Mouse (Mus musculus) ovary, postnatal 10 days (tissue): Measurements from ENCODE around the gene Doc2g.

ENCODE experiments used
- DNase-seq: peaks from one replicate; pipeline ENCODE4 v3.0.0; 2022; ENCODE audit warnings: low spot score

Gene Doc2g

GRCm38 (mm10) chr19:3991562-3991961, 11.6 kb upstream of the Doc2g start:
- DNase-seq, result no peak

GRCm38 (mm10) chr19:3991966-3992365, 11.1 kb upstream of the Doc2g start:
- DNase-seq, result no peak

GRCm38 (mm10) chr19:3992416-3992815, 10.7 kb upstream of the Doc2g start, which contains the start of gene Tbx10:
Gene Tbx10 (plus strand): TSS chr19:3992752.
- no peak for DNase-seq

- DNase-seq, result no peak
Measured at GRCm38 (mm10) chr19:3994932-3995331, 8.2 kb upstream of the Doc2g start.

GRCm38 (mm10) chr19:3995505-3995904, 7.6 kb upstream of the Doc2g start:
- DNase-seq, result no peak

GRCm38 (mm10) chr19:3996106-3996505, 7.0 kb upstream of the Doc2g start:
- DNase-seq, result no peak

GRCm38 (mm10) chr19:3996747-3997146, 6.4 kb upstream of the Doc2g start:
- DNase-seq, result no peak

GRCm38 (mm10) chr19:3997231-3997630, 5.9 kb upstream of the Doc2g start:
- no peak for DNase-seq

GRCm38 (mm10) chr19:3998335-3998734, 4.8 kb upstream of the Doc2g start:
- no peak for DNase-seq

- DNase-seq, result no peak
Measured at GRCm38 (mm10) chr19:3999121-3999730, 3.9 kb upstream of the Doc2g start.

GRCm38 (mm10) chr19:4000119-4000900, 2.8 kb upstream of the Doc2g start, which contains the start of the genes Nudt8 and Gm49405:
Gene Nudt8 (plus strand): TSS chr19:4000580.
Gene Gm49405 (plus strand): TSS chr19:4000626.
- peak; percentile 93 for DNase-seq

- DNase-seq, result no peak
Measured at GRCm38 (mm10) chr19:4000949-4001525, 2.1 kb upstream of the Doc2g start.

GRCm38 (mm10) chr19:4001752-4002151, 1.4 kb upstream of the Doc2g start:
- DNase-seq, result no peak

- no peak for DNase-seq
Measured at GRCm38 (mm10) chr19:4003641-4004040, 528 bp downstream of the Doc2g start.

GRCm38 (mm10) chr19:4004331-4004730, 1.2 kb downstream of the Doc2g start:
- no peak for DNase-seq

- DNase-seq, result no peak
Measured at GRCm38 (mm10) chr19:4005091-4005490, 2.0 kb downstream of the Doc2g start.

GRCm38 (mm10) chr19:4005971-4006370, 2.9 kb downstream of the Doc2g start:
- no peak for DNase-seq

GRCm38 (mm10) chr19:4011086-4011485, 8.0 kb downstream of the Doc2g start:
- DNase-seq, result no peak

- peak; percentile 79 for DNase-seq
Measured at GRCm38 (mm10) chr19:4012432-4013022, 9.4 kb downstream of the Doc2g start, which contains the start of gene Ndufv1. Gene Ndufv1 (minus strand): TSS chr19:4012806.

GRCm38 (mm10) chr19:4013066-4013465, 10.0 kb downstream of the Doc2g start:
- DNase-seq, result no peak

GRCm38 (mm10) chr19:4014802-4015201, 11.7 kb downstream of the Doc2g start:
- no peak for DNase-seq

GRCm38 (mm10) chr19:4015635-4016034, 12.5 kb downstream of the Doc2g start:
- no peak for DNase-seq
